Mouse (Mus musculus): ENCODE data around the gene Gtdc1.

- TF ChIP-seq CTCF (IDR thresholded peaks at IDR 0.05; ENCODE audit: control insufficient read depth, insufficient read depth, low read length) (no peak), POLR2A (IDR thresholded peaks at IDR 0.05; ENCODE audit: borderline replicate concordance, control insufficient read depth, low read depth, low read length) (no peak)
Observed at GRCm38 (mm10) chr2:44922500-44922899, 5.0 kb downstream of the Gtdc1 start.
